Mouse (Mus musculus) hematopoietic multipotent progenitor cell, adult 10-12 weeks (in vitro differentiated cells): ENCODE results near the gene Cpne1. TPM values are rescaled to one million over a fixed set of nuclear protein-coding genes. Genes with fewer than 3 reads are reported as not detected.

Experiments
- polyA plus RNA-seq: library from polyadenylated mRNA; stranded (reverse); fragments of >175 nt; gene quantifications from 2 replicates; pipeline ENCODE4 v1.2.3, GENCODE M21; 2012; ENCODE audit warnings: low replicate concordance

Cpne1 gene
- polyA plus RNA-seq = 49.8 and 73.1 TPM in 2 replicates

GRCm38 (mm10) chr2:156111358-156112079, at the start of gene Cpne1, which contains the start of gene Rbm12:
Gene Cpne1, minus strand, starts transcription at chr2:156111965.
Gene Rbm12, minus strand, starts transcription at chr2:156111978.

GRCm38 (mm10) chr2:156143953-156144724, 32.4 kb upstream of the Cpne1 start, which contains the start of the genes Romo1 and Nfs1:
Gene Romo1, plus strand, starts transcription at chr2:156144039.
Gene Nfs1, minus strand, starts transcription at chr2:156144186.

GRCm38 (mm10) chr2:156126992-156127391, 15.2 kb upstream of the Cpne1 start, which contains the start of gene Gm28036:
Gene Gm28036, minus strand, starts transcription at chr2:156127092.

GRCm38 (mm10) chr2:156065099-156066041, 46.4 kb downstream of the Cpne1 start, which contains the start of gene Spag4:
Gene Spag4, plus strand, starts transcription at chr2:156065175.

GRCm38 (mm10) chr2:156052816-156053215, 58.9 kb downstream of the Cpne1 start, which contains the start of gene Fer1l4:
Gene Fer1l4, minus strand, starts transcription at chr2:156052947.

Other genes starting within 250 kb of the Cpne1 start
- 1.3 and 2.2 TPM in 2 replicates for gene Uqcc1, start 181.7 kb downstream of the Cpne1 start, polyA plus RNA-seq
- gene Gm15557, start 171.2 kb downstream of the Cpne1 start, polyA plus RNA-seq = not detected in 2 replicates
- gene Gdf5, start 166.6 kb downstream of the Cpne1 start, polyA plus RNA-seq = not detected in 2 replicates
- 27.5 and 34.6 TPM in 2 replicates for gene Cep250, start 155.5 kb downstream of the Cpne1 start, polyA plus RNA-seq
- gene 6430550D23Rik, start 104.0 kb downstream of the Cpne1 start, polyA plus RNA-seq = 0.07 and 0.43 TPM in 2 replicates
- 55.0 and 74.5 TPM in 2 replicates for gene Ergic3, start 103.9 kb downstream of the Cpne1 start, polyA plus RNA-seq
- gene Fer1l4, start 59.0 kb downstream of the Cpne1 start, polyA plus RNA-seq = 0.03 and 0.06 TPM in 2 replicates
- gene Spag4, start 46.8 kb downstream of the Cpne1 start, polyA plus RNA-seq = 0.55 and 1.2 TPM in 2 replicates
- gene Rbm12, start within 50 bp of the Cpne1 start, polyA plus RNA-seq = 5.5 and 5.8 TPM in 2 replicates
- gene Gm28036, start 15.1 kb upstream of the Cpne1 start, polyA plus RNA-seq = 11.2 and 12.4 TPM in 2 replicates
- gene Romo1, start 32.1 kb upstream of the Cpne1 start, polyA plus RNA-seq = 101 and 149 TPM in 2 replicates
- 19.9 and 30.5 TPM in 2 replicates for gene Nfs1, start 32.2 kb upstream of the Cpne1 start, polyA plus RNA-seq
- gene Rbm39, start 68.3 kb upstream of the Cpne1 start, polyA plus RNA-seq = 324 and 419 TPM in 2 replicates
- 41.6 and 53.4 TPM in 2 replicates for gene Phf20, start 84.5 kb upstream of the Cpne1 start, polyA plus RNA-seq
- gene Cnbd2, start 200.3 kb upstream of the Cpne1 start, polyA plus RNA-seq = 0.55 and 2.6 TPM in 2 replicates
- gene Scand1, start 200.7 kb upstream of the Cpne1 start, polyA plus RNA-seq = 790 and 1,824 TPM in 2 replicates